Mouse (Mus musculus) forebrain, embryonic 14.5 days (tissue): ENCODE measurements around the gene Klrg1. TPM values are rescaled to one million over a fixed set of nuclear protein-coding genes. Genes with fewer than 3 reads are reported as not detected.
A peak's percentile ranks its signal among the peaks of the same experiment; 100 is the strongest.

ENCODE experiments used
- ATAC-seq: fragments of 200-750 bp; cut with Nextera tagmentation; 2 replicates; pipeline ENCODE4 v1.8.0; 2017; ENCODE audit warnings: mild to moderate bottlenecking, moderate library complexity
- DNase-seq: peaks from one replicate; pipeline ENCODE4 v3.0.0-alpha.2; 2015; ENCODE audit warnings: low spot score
- H3K27ac ChIP-seq: fragments of 300-500 bp; sonication (generic); 2 replicates; pipeline ENCODE4 v1.5.1; 2014; ENCODE audit warnings: low read depth, mild to moderate bottlenecking, control low read depth, low read length, moderate library complexity
- H3K27me3 ChIP-seq: fragments of 300-500 bp; sonication (generic); replicated peaks from 2 replicates; pipeline ENCODE4 v1.6.1; 2014; ENCODE audit warnings: low read length, control low read depth, mixed read lengths; ENCODE audit not compliant: control insufficient read depth, insufficient read depth
- H3K36me3 ChIP-seq: fragments of 300-500 bp; sonication (generic); 2 replicates; pipeline ENCODE4 v1.6.1; 2014; ENCODE audit warnings: low read length, control low read depth; ENCODE audit not compliant: control insufficient read depth, insufficient read depth
- H3K4me1 ChIP-seq: fragments of 300-500 bp; sonication (generic); 2 replicates; pipeline ENCODE4 v1.6.1; 2014; ENCODE audit warnings: antibody characterized with exemption, low read length, control low read depth; ENCODE audit not compliant: control insufficient read depth, insufficient read depth
- H3K4me2 ChIP-seq: fragments of 300-500 bp; sonication (generic); 2 replicates; pipeline ENCODE4 v1.6.1; 2014; ENCODE audit warnings: mild to moderate bottlenecking, control low read depth, low read length
- H3K4me3 ChIP-seq: fragments of 300-500 bp; sonication (generic); 2 replicates; pipeline ENCODE4 v1.5.1; 2014; ENCODE audit warnings: low read depth, low read length, control low read depth
- H3K9ac ChIP-seq: fragments of 300-500 bp; sonication (generic); 2 replicates; pipeline ENCODE4 v1.6.1; 2014; ENCODE audit warnings: mild to moderate bottlenecking, low read length, control low read depth, moderate library complexity
- H3K9me3 ChIP-seq: fragments of 300-500 bp; sonication (generic); replicated peaks from 2 replicates; pipeline ENCODE4 v1.6.1; 2016; ENCODE audit warnings: low read length, control low read depth, mixed read lengths; ENCODE audit not compliant: control insufficient read depth
- WGBS: fragments of 180-500 bp; shearing (Covaris S2); extraction: QIAGEN DNeasy Blood & Tissue Kit; methylation state at CpG from one replicate; pipeline ENCODE4 v1.1.7; 2014; 5-methylcytosine and 5-hydroxymethylcytosine counted together
- polyA plus RNA-seq: library from polyadenylated mRNA; unstranded; fragments of >200 nt; fragmentation: Nextera tagmentation; extraction: Ambion mirVana; gene quantifications from 2 replicates; pipeline ENCODE4 v1.2.1, GENCODE M21; 2014

The Klrg1 gene
- polyA plus RNA-seq, 1 experiment from 2014 or later, result 0.32 TPM

DNA sequence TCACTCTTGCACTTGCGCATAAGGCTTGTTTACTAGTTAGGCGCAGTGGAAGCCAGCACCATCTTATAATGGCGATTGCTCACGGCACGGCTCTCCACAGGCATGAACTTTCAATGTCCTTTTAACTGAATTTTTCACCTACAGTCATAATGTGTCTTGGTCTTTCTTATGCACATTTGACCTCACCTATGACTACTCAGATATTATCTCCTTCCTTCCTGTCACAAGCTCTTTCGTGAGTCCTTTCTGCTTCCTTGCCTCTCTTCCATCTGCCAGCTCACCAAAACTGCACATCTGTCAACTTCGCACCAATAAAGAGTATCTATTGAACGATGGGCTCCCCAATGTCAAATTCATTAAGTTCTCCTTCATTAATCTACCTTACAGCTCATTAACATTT, 20.1 kb downstream of the Klrg1 start:
- no peak overlapping the region for H3K4me3 ChIP-seq
- H3K4me2 ChIP-seq, result no peak overlapping the region
- ATAC-seq (no peak), DNase-seq (no peak)
- no peaks in the 10 kb centered on the region for H3K4me1 ChIP-seq
- no peak overlapping the region for H3K27ac ChIP-seq
- no peaks in the 10 kb centered on the region for H3K9me3 ChIP-seq
- no peaks in the 10 kb centered on the region for H3K36me3 ChIP-seq
- no peak overlapping the region for H3K9ac ChIP-seq
- WGBS, result 92% methylated on average over 8 of the region's 8 CpGs
- H3K27me3 ChIP-seq, result no peaks in the 10 kb centered on the region

DNA sequence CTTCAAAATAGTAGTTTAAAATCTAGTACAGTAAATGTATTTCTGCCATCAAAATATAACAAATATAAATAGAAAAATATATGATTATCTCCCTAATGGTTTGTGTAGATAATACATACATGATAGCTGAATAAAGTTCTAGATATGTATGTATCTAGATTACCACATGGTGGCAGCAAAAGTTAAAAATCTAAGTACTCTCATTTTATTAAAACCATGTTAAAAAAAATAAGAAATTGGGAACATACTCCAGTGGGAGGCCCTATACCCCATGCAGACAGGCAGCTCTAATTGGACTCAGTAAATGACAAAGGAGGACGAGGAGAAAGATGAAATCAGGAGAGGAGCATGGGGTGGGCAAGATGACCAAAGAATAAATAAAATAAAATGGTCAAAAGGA, 30.5 kb downstream of the Klrg1 start:
- peak; percentile 71 for DNase-seq
- Histone ChIP-seq H3K36me3 (no peaks in the 10 kb centered on the region), H3K9me3 (no peaks in the 10 kb centered on the region), H3K27me3 (no peaks in the 10 kb centered on the region), H3K4me2 (no peak overlapping the region), H3K4me3 (no peak overlapping the region), H3K9ac (no peak overlapping the region), H3K4me1 (no peaks in the 10 kb centered on the region), H3K27ac (no peak overlapping the region)
- 26% methylated on average over 1 of the region's 1 CpGs for WGBS
- ATAC-seq, result no peak

DNA sequence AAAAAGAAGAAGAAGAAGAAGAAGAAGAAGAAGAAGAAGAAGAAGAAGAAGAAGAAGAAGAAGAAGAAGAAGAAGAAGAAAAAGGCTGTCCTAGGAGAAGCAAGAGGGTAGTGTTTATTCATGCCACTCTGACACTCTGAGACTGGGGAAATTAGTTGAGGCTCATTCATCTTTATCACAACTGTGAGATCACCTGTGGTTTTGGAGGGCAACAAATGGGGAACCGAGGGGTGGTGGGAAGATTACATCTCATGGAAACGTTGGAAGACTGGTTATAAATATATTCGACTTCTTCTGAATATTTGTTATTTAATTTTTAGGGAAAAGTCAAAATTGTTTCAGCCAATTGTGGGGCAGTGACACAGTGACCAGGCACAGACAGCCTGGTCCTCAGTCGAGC, 32.6 kb downstream of the Klrg1 start:
- WGBS, result 77% methylated on average over 4 of the region's 4 CpGs
- Histone ChIP-seq H3K4me2 (no peak overlapping the region), H3K9ac (no peak overlapping the region), H3K36me3 (no peaks in the 10 kb centered on the region), H3K9me3 (no peaks in the 10 kb centered on the region), H3K4me3 (no peak overlapping the region), H3K4me1 (no peaks in the 10 kb centered on the region), H3K27me3 (no peaks in the 10 kb centered on the region), H3K27ac (no peak overlapping the region)
- DNase-seq, result no peak
- ATAC-seq, result no peak

Other genes with a start within 250 kb of the Klrg1 start
- 63.1 and 63.3 TPM in 2 replicates for gene M6pr, start 25.8 kb upstream of the Klrg1 start, polyA plus RNA-seq
- 30.6 and 34.0 TPM in 2 replicates for gene Phc1, start 57.7 kb upstream of the Klrg1 start, polyA plus RNA-seq
- 105 and 108 TPM in 2 replicates for gene Rimklb, start 215.9 kb upstream of the Klrg1 start, polyA plus RNA-seq
- gene Mfap5, start 223.0 kb upstream of the Klrg1 start, polyA plus RNA-seq, result 1.1 and 1.8 TPM in 2 replicates